Mouse (Mus musculus) retina, postnatal 7 days (tissue): ENCODE measurements around the gene Olfr616.
"Not testable (repeated sequence)": the region's sequence is repeated elsewhere in the genome, so short reads cannot be mapped to it uniquely, and the experiment has no call there.

Experiments used
- DNase-seq: peaks from one replicate; pipeline ENCODE4 v3.0.0-alpha.2; 2012; ENCODE audit warnings: low read depth, low spot score

Olfr616 gene

GRCm38 (mm10) chr7:103569043-103569442 lies at the start of gene Olfr616:
Gene Olfr616, minus strand, starts transcription at chr7:103569143.
- DNase-seq, result no peak

GRCm38 (mm10) chr7:103612434-103612833 lies 43.5 kb upstream of the Olfr616 start, which contains the start of gene Olfr620:
Gene Olfr620, minus strand, starts transcription at chr7:103612534.
- DNase-seq, result no peak

GRCm38 (mm10) chr7:103607425-103607824 lies 38.5 kb upstream of the Olfr616 start:
- DNase-seq, result no peak

- DNase-seq, result no peak
Measured at GRCm38 (mm10) chr7:103600275-103600674, 31.3 kb upstream of the Olfr616 start, which contains the start of gene Olfr619. Gene Olfr619, plus strand, starts transcription at chr7:103600575.

DNA sequence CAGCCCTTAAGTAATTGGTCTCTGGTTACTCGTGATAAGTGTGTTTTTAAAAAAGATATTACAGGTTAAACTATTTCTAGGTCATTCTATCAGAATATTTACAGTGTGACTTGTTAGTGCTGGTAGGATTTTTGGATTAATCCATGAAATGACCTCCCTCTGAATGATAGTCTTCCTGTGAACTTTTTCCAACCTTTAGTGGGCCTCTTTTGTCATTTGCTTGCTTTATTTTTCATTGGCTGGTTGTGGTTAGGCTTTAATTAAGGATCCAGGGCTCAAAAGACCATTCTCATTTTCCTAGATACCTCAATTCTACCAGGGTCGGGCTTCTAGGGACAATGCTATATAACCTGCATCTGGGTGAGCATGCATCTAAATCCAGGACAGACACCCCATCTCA lies 20.9 kb upstream of the Olfr616 start, which contains the start of gene Olfr618:
Gene Olfr618, plus strand, starts transcription at position 301 of the 400 bp plus-strand sequence.
- DNase-seq, result no peak

GRCm38 (mm10) chr7:103572761-103573160 lies 3.8 kb upstream of the Olfr616 start, which contains the start of gene Olfr617:
Gene Olfr617, plus strand, starts transcription at chr7:103573061.
- DNase-seq, result no peak

DNA sequence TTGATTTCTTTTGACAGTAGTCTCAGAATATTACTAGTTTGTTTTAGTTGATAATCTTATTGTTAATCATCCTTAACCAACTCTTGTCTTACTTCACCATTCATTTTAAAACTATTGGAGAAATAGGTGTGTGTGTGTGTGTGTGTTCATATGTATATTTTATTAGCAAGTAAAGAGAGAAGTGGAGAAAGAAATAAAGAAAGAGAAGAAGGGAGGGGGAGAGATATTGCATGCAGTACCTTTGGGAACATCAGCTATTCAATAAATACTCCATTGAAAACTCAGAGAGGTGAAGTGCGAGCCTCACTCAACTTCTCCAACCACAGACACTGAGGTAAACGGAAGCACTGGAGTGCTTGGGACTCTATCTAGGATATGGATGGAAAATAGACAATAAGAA lies 13.2 kb downstream of the Olfr616 start, which contains the start of gene Olfr615:
Gene Olfr615, plus strand, starts transcription at position 301 of the 400 bp plus-strand sequence.
- DNase-seq, result no peak

GRCm38 (mm10) chr7:103547774-103548173 lies 21.2 kb downstream of the Olfr616 start, which contains the start of gene Olfr613:
Gene Olfr613, plus strand, starts transcription at chr7:103548074.
- no peak for DNase-seq

- DNase-seq, result not testable (repeated sequence)
Measured at GRCm38 (mm10) chr7:103542617-103543016, 26.3 kb downstream of the Olfr616 start, which contains the start of gene Olfr612. Gene Olfr612, minus strand, starts transcription at chr7:103542717.

GRCm38 (mm10) chr7:103520746-103521145 lies 48.2 kb downstream of the Olfr616 start, which contains the start of gene Olfr611:
Gene Olfr611, minus strand, starts transcription at chr7:103520846.
- DNase-seq, result not testable (repeated sequence)
